Mouse (Mus musculus) midbrain, embryonic 13.5 days (tissue): Measurements from ENCODE around the gene Fam129b. TPM values are rescaled to one million over a fixed set of nuclear protein-coding genes. Genes with fewer than 3 reads are reported as not detected.

Experiments
- ATAC-seq: fragments of 200-750 bp; cut with Nextera tagmentation; 2 replicates; pipeline ENCODE4 v1.8.0; 2017; ENCODE audit warnings: mild to moderate bottlenecking, moderate TSS enrichment, moderate library complexity
- H3K27ac ChIP-seq: fragments of 300-500 bp; sonication (generic); 2 replicates; pipeline ENCODE4 v1.5.1; 2015; ENCODE audit warnings: inconsistent platforms, mild to moderate bottlenecking, moderate library complexity
- H3K27me3 ChIP-seq: fragments of 300-500 bp; sonication (generic); 2 replicates; pipeline ENCODE4 v1.6.1; 2015; ENCODE audit warnings: mild to moderate bottlenecking, inconsistent platforms
- H3K36me3 ChIP-seq: fragments of 300-500 bp; sonication (generic); 2 replicates; pipeline ENCODE4 v1.6.1; 2015; ENCODE audit warnings: mild to moderate bottlenecking, inconsistent platforms
- H3K4me1 ChIP-seq: fragments of 300-500 bp; sonication (generic); replicated peaks from 2 replicates; pipeline ENCODE4 v1.6.1; 2015; ENCODE audit warnings: inconsistent platforms
- H3K4me2 ChIP-seq: fragments of 300-500 bp; sonication (generic); replicated peaks from 2 replicates; pipeline ENCODE4 v1.6.1; 2015; ENCODE audit warnings: moderate library complexity, mild to moderate bottlenecking, inconsistent platforms
- H3K4me3 ChIP-seq: fragments of 300-500 bp; sonication (generic); replicated peaks from 2 replicates; pipeline ENCODE4 v1.5.1; 2015; ENCODE audit warnings: mild to moderate bottlenecking, inconsistent platforms
- H3K9ac ChIP-seq: fragments of 300-500 bp; sonication (generic); replicated peaks from 2 replicates; pipeline ENCODE4 v1.6.1; 2015; ENCODE audit warnings: mild to moderate bottlenecking, inconsistent platforms
- H3K9me3 ChIP-seq: fragments of 300-500 bp; sonication (generic); 2 replicates; pipeline ENCODE4 v1.6.1; 2016; ENCODE audit warnings: mild to moderate bottlenecking, inconsistent platforms
- whole genome bisulfite sequencing: fragments of 180-500 bp; shearing (Covaris S2); methylation state at CpG from one replicate; pipeline ENCODE4 v1.1.7; 2015; 5-methylcytosine and 5-hydroxymethylcytosine counted together
- polyA plus RNA-seq: library from polyadenylated mRNA; unstranded; fragments of >200 nt; fragmentation: Nextera tagmentation; extraction: Ambion mirVana; gene quantifications from 2 replicates; pipeline ENCODE4 v1.2.1, GENCODE M21; 2015

Gene Fam129b
- polyA plus RNA-seq, 1 experiment from 2014 or later, result 27.5 TPM

GRCm38 (mm10) chr2:32867354-32867753 is 8.6 kb upstream of the Fam129b start:
- no peaks in the 10 kb centered on the region for H3K9me3 ChIP-seq
- no peaks in the 10 kb centered on the region for H3K4me1 ChIP-seq
- no peak overlapping the region for H3K9ac ChIP-seq
- no peak overlapping the region for H3K27ac ChIP-seq
- H3K4me2 ChIP-seq, result no peak overlapping the region
- no peaks in the 10 kb centered on the region for H3K27me3 ChIP-seq
- no peaks in the 10 kb centered on the region for H3K36me3 ChIP-seq
- no peak for ATAC-seq
- 82% methylated on average over 4 of the region's 4 CpGs for WGBS
- no peak overlapping the region for H3K4me3 ChIP-seq

- H3K9ac ChIP-seq, result no peak overlapping the region
Measured at GRCm38 (mm10) chr2:32869721-32870274, 6.1 kb upstream of the Fam129b start.

GRCm38 (mm10) chr2:32870275-32871100 is 5.4 kb upstream of the Fam129b start:
- WGBS, result 60% methylated on average over 8 of the region's 8 CpGs
- peaks cover 17% of the 10 kb centered on the region for H3K4me1 ChIP-seq
- no peaks in the 10 kb centered on the region for H3K36me3 ChIP-seq
- no peaks in the 10 kb centered on the region for H3K9me3 ChIP-seq
- H3K27ac ChIP-seq, result no peak overlapping the region
- H3K9ac ChIP-seq, result no peak overlapping the region
- no peak overlapping the region for H3K4me2 ChIP-seq
- H3K4me3 ChIP-seq, result no peak overlapping the region
- no peak for ATAC-seq
- H3K27me3 ChIP-seq, result no peaks in the 10 kb centered on the region

More at GRCm38 (mm10) chr2:32869721-32870274, 6.1 kb upstream of the Fam129b start:
- Histone ChIP-seq H3K36me3 (no peaks in the 10 kb centered on the region), H3K27ac (no peak overlapping the region), H3K4me2 (no peak overlapping the region), H3K4me3 (no peak overlapping the region), H3K4me1 (peaks cover 12% of the 10 kb centered on the region), H3K27me3 (no peaks in the 10 kb centered on the region), H3K9me3 (no peaks in the 10 kb centered on the region)
- 85% methylated on average over 6 of the region's 6 CpGs for WGBS
- ATAC-seq, result no peak

GRCm38 (mm10) chr2:32874070-32874469 is 1.8 kb upstream of the Fam129b start:
- H3K27me3 ChIP-seq, result no peaks in the 10 kb centered on the region
- 0 out of 2 replicates have a peak overlapping the region, but pooled peaks have one; percentile 96 for H3K27ac ChIP-seq
- no peaks in the 10 kb centered on the region for H3K36me3 ChIP-seq
- no peak for ATAC-seq
- peak overlapping the region; percentile 76 for H3K4me2 ChIP-seq
- H3K9ac ChIP-seq, result no peak overlapping the region
- peak overlapping the region; percentile 72; the same call in 1 of the 2 replicates for H3K4me3 ChIP-seq
- WGBS, result 81% methylated on average over 3 of the region's 3 CpGs
- H3K4me1 ChIP-seq, result peaks cover 44% of the 10 kb centered on the region
- no peaks in the 10 kb centered on the region for H3K9me3 ChIP-seq

GRCm38 (mm10) chr2:32874951-32875674 is 801 bp upstream of the Fam129b start:
- H3K27me3 ChIP-seq, result no peaks in the 10 kb centered on the region
- H3K9me3 ChIP-seq, result no peaks in the 10 kb centered on the region
- WGBS, result 9% methylated on average over 15 of the region's 15 CpGs
- no peaks in the 10 kb centered on the region for H3K36me3 ChIP-seq
- H3K4me2 ChIP-seq, result peak overlapping the region; percentile 76
- ATAC-seq, result peak; percentile 32
- H3K4me1 ChIP-seq, result peaks cover 54% of the 10 kb centered on the region
- peak overlapping the region; percentile 96 for H3K27ac ChIP-seq
- peak overlapping the region; percentile 72 for H3K4me3 ChIP-seq
- H3K9ac ChIP-seq, result peak overlapping the region; percentile 93

GRCm38 (mm10) chr2:32876490-32877302 is 782 bp downstream of the Fam129b start:
- H3K9me3 ChIP-seq, result no peaks in the 10 kb centered on the region
- H3K36me3 ChIP-seq, result no peaks in the 10 kb centered on the region
- peak overlapping the region; percentile 96 for H3K27ac ChIP-seq
- no peaks in the 10 kb centered on the region for H3K27me3 ChIP-seq
- 2% methylated on average over 20 of the region's 20 CpGs for WGBS
- peak; percentile 29 for ATAC-seq
- peak overlapping the region; percentile 93 for H3K9ac ChIP-seq
- peaks cover 70% of the 10 kb centered on the region for H3K4me1 ChIP-seq
- H3K4me2 ChIP-seq, result peak overlapping the region; percentile 76
- peak overlapping the region; percentile 72 for H3K4me3 ChIP-seq

- WGBS, result 33% methylated on average over 5 of the region's 5 CpGs
- ATAC-seq, result no peak
Measured at GRCm38 (mm10) chr2:32877303-32877702, 1.4 kb downstream of the Fam129b start.

GRCm38 (mm10) chr2:32877761-32878393 is 2.0 kb downstream of the Fam129b start:
- Histone ChIP-seq H3K4me3 (peak overlapping the region; percentile 72), H3K27me3 (no peaks in the 10 kb centered on the region), H3K36me3 (no peaks in the 10 kb centered on the region), H3K4me2 (peak overlapping the region; percentile 76), H3K9ac (peak overlapping the region; percentile 93), H3K27ac (no peak overlapping the region), H3K4me1 (peaks cover 76% of the 10 kb centered on the region), H3K9me3 (no peaks in the 10 kb centered on the region)
- WGBS, result 49% methylated on average over 6 of the region's 6 CpGs
- ATAC-seq, result no peak

More at GRCm38 (mm10) chr2:32877303-32877702, 1.4 kb downstream of the Fam129b start:
- Histone ChIP-seq H3K36me3 (no peaks in the 10 kb centered on the region), H3K4me1 (peaks cover 73% of the 10 kb centered on the region), H3K27me3 (no peaks in the 10 kb centered on the region), H3K9me3 (no peaks in the 10 kb centered on the region), H3K27ac (no peak overlapping the region; the same call in 1 of the 2 replicates), H3K4me2 (peak overlapping the region; percentile 76), H3K9ac (peak overlapping the region; percentile 93), H3K4me3 (peak overlapping the region; percentile 72)

GRCm38 (mm10) chr2:32878396-32878795 is 2.5 kb downstream of the Fam129b start:
- Histone ChIP-seq H3K9ac (0 out of 2 replicates have a peak overlapping the region, but pooled peaks have one; percentile 93), H3K4me3 (peak overlapping the region; percentile 72), H3K4me1 (peaks cover 76% of the 10 kb centered on the region), H3K27me3 (no peaks in the 10 kb centered on the region), H3K27ac (no peak overlapping the region), H3K36me3 (no peaks in the 10 kb centered on the region), H3K4me2 (peak overlapping the region; percentile 76), H3K9me3 (no peaks in the 10 kb centered on the region)
- WGBS, result 66% methylated on average over 3 of the region's 3 CpGs
- no peak for ATAC-seq

- 0 out of 2 replicates have a peak overlapping the region, but pooled peaks have one; percentile 0 for H3K4me2 ChIP-seq
- no peak overlapping the region for H3K4me3 ChIP-seq
- no peaks in the 10 kb centered on the region for H3K36me3 ChIP-seq
- no peaks in the 10 kb centered on the region for H3K9me3 ChIP-seq
- H3K27me3 ChIP-seq, result no peaks in the 10 kb centered on the region
- H3K4me1 ChIP-seq, result peaks cover 69% of the 10 kb centered on the region
- no peak for ATAC-seq
- 0 out of 2 replicates have a peak overlapping the region, but pooled peaks have one; percentile 3 for H3K9ac ChIP-seq
- WGBS, result 89% methylated on average over 5 of the region's 5 CpGs
- H3K27ac ChIP-seq, result no peak overlapping the region
Measured at GRCm38 (mm10) chr2:32879593-32879992, 3.7 kb downstream of the Fam129b start.

GRCm38 (mm10) chr2:32881054-32881453 is 5.1 kb downstream of the Fam129b start:
- Histone ChIP-seq H3K27me3 (no peaks in the 10 kb centered on the region), H3K4me1 (peaks cover 64% of the 10 kb centered on the region), H3K9me3 (no peaks in the 10 kb centered on the region), H3K9ac (peak overlapping the region; percentile 25; the same call in 1 of the 2 replicates), H3K4me3 (no peak overlapping the region), H3K4me2 (peak overlapping the region; percentile 0), H3K27ac (0 out of 2 replicates have a peak overlapping the region, but pooled peaks have one; percentile 35), H3K36me3 (no peaks in the 10 kb centered on the region)
- 23% methylated on average over 6 of the region's 6 CpGs for WGBS
- ATAC-seq, result no peak
